Mouse (Mus musculus): ENCODE data around the gene Tshz3.

The Tshz3 gene

GRCm38 (mm10) chr7:36697856-36698588 is at the start of gene Tshz3:
TSS of gene Tshz3 (plus strand) at chr7:36698118.
- DNase-seq, result peak; percentile 74 to 85

GRCm38 (mm10) chr7:36655931-36656330 is 42.0 kb upstream of the Tshz3 start:
- DNase-seq, result no peak

GRCm38 (mm10) chr7:36656401-36656800 is 41.5 kb upstream of the Tshz3 start:
- no peak for DNase-seq

- DNase-seq, result no peak
These were observed 39.6 kb upstream of the Tshz3 start for GRCm38 (mm10) chr7:36658331-36658730.

GRCm38 (mm10) chr7:36659265-36659664 is 38.7 kb upstream of the Tshz3 start:
- no peak for DNase-seq

GRCm38 (mm10) chr7:36660654-36661053 is 37.3 kb upstream of the Tshz3 start:
- no peak for DNase-seq

- DNase-seq, result peak in 1 of 2 experiments; percentile 7
These were observed 34.5 kb upstream of the Tshz3 start for GRCm38 (mm10) chr7:36663431-36663830.

- DNase-seq, result no peak
These were observed 30.2 kb upstream of the Tshz3 start for GRCm38 (mm10) chr7:36667767-36668166.

GRCm38 (mm10) chr7:36678031-36678430 is 19.9 kb upstream of the Tshz3 start:
- peak in 1 of 2 experiments; percentile 2 for DNase-seq

- DNase-seq, result peak in 1 of 2 experiments; percentile 2
These were observed 19.4 kb upstream of the Tshz3 start for GRCm38 (mm10) chr7:36678510-36678909.

- DNase-seq, result peak in 1 of 2 experiments; percentile 6
These were observed 18.8 kb upstream of the Tshz3 start for GRCm38 (mm10) chr7:36679031-36679618.

- DNase-seq, result no peak
These were observed 18.0 kb upstream of the Tshz3 start for GRCm38 (mm10) chr7:36679866-36680458.

GRCm38 (mm10) chr7:36687508-36687907 is 10.4 kb upstream of the Tshz3 start:
- no peak for DNase-seq

- DNase-seq, result no peak
These were observed 8.7 kb upstream of the Tshz3 start for GRCm38 (mm10) chr7:36689049-36689793.

GRCm38 (mm10) chr7:36690551-36690950 is 7.4 kb upstream of the Tshz3 start:
- peak; percentile 32 to 47 for DNase-seq

GRCm38 (mm10) chr7:36691617-36692016 is 6.3 kb upstream of the Tshz3 start:
- DNase-seq, result no peak

GRCm38 (mm10) chr7:36692381-36692780 is 5.5 kb upstream of the Tshz3 start:
- no peak for DNase-seq

GRCm38 (mm10) chr7:36693081-36693480 is 4.8 kb upstream of the Tshz3 start:
- DNase-seq, result no peak

GRCm38 (mm10) chr7:36694642-36695191 is 3.2 kb upstream of the Tshz3 start:
- DNase-seq, result no peak

GRCm38 (mm10) chr7:36695276-36695675 is 2.6 kb upstream of the Tshz3 start:
- DNase-seq, result no peak

GRCm38 (mm10) chr7:36695791-36696241 is 2.1 kb upstream of the Tshz3 start:
- DNase-seq, result peak; percentile 50 to 58

- DNase-seq, result peak; percentile 65 to 80
These were observed 1.4 kb upstream of the Tshz3 start for GRCm38 (mm10) chr7:36696406-36697117.

All from kidney, postnatal 25 days (tissue).